Mouse (Mus musculus) C2C12 (cell line): ENCODE data around the gene Sh3bp4.

Source experiments
- CEBPB ChIP-seq: IDR thresholded peaks from one replicate; pipeline ENCODE4 v1.6.1; 2011; ENCODE audit warnings: low read depth, mild to moderate bottlenecking, control low read depth, moderate library complexity
- CTCF ChIP-seq: IDR thresholded peaks from one replicate; pipeline ENCODE4 v1.5.1; 2011; ENCODE audit not compliant: control insufficient read depth, insufficient read depth, insufficient read length
- FOSL1 ChIP-seq: IDR thresholded peaks from one replicate; pipeline ENCODE4 v1.8.0; 2011; ENCODE audit warnings: mild to moderate bottlenecking, low read length; ENCODE audit not compliant: poor library complexity, insufficient read depth, severe bottlenecking
- MAX ChIP-seq: IDR thresholded peaks from one replicate; pipeline ENCODE4 v1.6.1; 2011; ENCODE audit warnings: mild to moderate bottlenecking, control low read depth
- MYOD1 ChIP-seq: IDR thresholded peaks from one replicate; pipeline ENCODE4 v1.6.1; 2011; ENCODE audit warnings: low read depth; ENCODE audit not compliant: control insufficient read depth, insufficient read length
- MYOG ChIP-seq: IDR thresholded peaks from one replicate; pipeline ENCODE4 v1.6.1; 2011; ENCODE audit not compliant: control insufficient read depth, insufficient read length; ENCODE audit errors: extremely low read depth
- USF1 ChIP-seq: IDR thresholded peaks from one replicate; pipeline ENCODE4 v1.6.1; 2011; ENCODE audit warnings: low read depth, mild to moderate bottlenecking, control low read depth, moderate library complexity

GRCm38 (mm10) chr1:89082171-89082882 is 12.1 kb downstream of the Sh3bp4 start:
- no peak for TF ChIP-seq CTCF
- no peak for TF ChIP-seq MAX
- TF ChIP-seq CEBPB = no peak
- no peak for TF ChIP-seq USF1
- TF ChIP-seq MYOG = no peak
- no peak for TF ChIP-seq FOSL1
- TF ChIP-seq MYOD1 = no peak
